Mouse (Mus musculus) neural tube, embryonic 15.5 days (tissue): ENCODE data around the gene Psmg4. TPM values are rescaled to one million over a fixed set of nuclear protein-coding genes. Genes with fewer than 3 reads are reported as not detected.
A peak's percentile ranks its signal among the peaks of the same experiment; 100 is the strongest.

ENCODE experiments used
- ATAC-seq: fragments of 200-750 bp; cut with Nextera tagmentation; 2 replicates; pipeline ENCODE4 v1.8.0; 2017; ENCODE audit warnings: mild to moderate bottlenecking, moderate TSS enrichment, moderate library complexity; ENCODE audit not compliant: low FRiP score
- H3K27ac ChIP-seq: fragments of 300-500 bp; sonication (generic); replicated peaks from 2 replicates; pipeline ENCODE4 v1.5.1; 2015; ENCODE audit warnings: mild to moderate bottlenecking, inconsistent platforms
- H3K27me3 ChIP-seq: fragments of 300-500 bp; sonication (generic); replicated peaks from 2 replicates; pipeline ENCODE4 v1.6.1; 2015; ENCODE audit warnings: inconsistent platforms
- H3K36me3 ChIP-seq: fragments of 300-500 bp; sonication (generic); 2 replicates; pipeline ENCODE4 v1.6.1; 2015; ENCODE audit warnings: inconsistent platforms
- H3K4me1 ChIP-seq: fragments of 300-500 bp; sonication (generic); 2 replicates; pipeline ENCODE4 v1.6.1; 2015; ENCODE audit warnings: inconsistent platforms
- H3K4me2 ChIP-seq: fragments of 300-500 bp; sonication (generic); 2 replicates; pipeline ENCODE4 v1.6.1; 2015; ENCODE audit warnings: inconsistent platforms, mild to moderate bottlenecking, moderate library complexity
- H3K4me3 ChIP-seq: fragments of 300-500 bp; sonication (generic); replicated peaks from 2 replicates; pipeline ENCODE4 v1.5.1; 2015; ENCODE audit warnings: mild to moderate bottlenecking, inconsistent platforms
- H3K9ac ChIP-seq: fragments of 300-500 bp; sonication (generic); replicated peaks from 2 replicates; pipeline ENCODE4 v1.6.1; 2015; ENCODE audit warnings: mild to moderate bottlenecking, inconsistent platforms
- H3K9me3 ChIP-seq: fragments of 300-500 bp; sonication (generic); replicated peaks from 2 replicates; pipeline ENCODE4 v1.6.1; 2016; ENCODE audit warnings: inconsistent platforms
- WGBS: fragments of 180-500 bp; shearing (Covaris S2); methylation state at CpG from one replicate; pipeline ENCODE4 v1.1.7; 2015; ENCODE audit warnings: mixed read lengths; 5-methylcytosine and 5-hydroxymethylcytosine counted together
- polyA plus RNA-seq: library from polyadenylated mRNA; unstranded; fragments of >200 nt; fragmentation: Nextera tagmentation; extraction: Ambion mirVana; gene quantifications from 2 replicates; pipeline ENCODE4 v1.2.1, GENCODE M21; 2015

The Psmg4 gene
- polyA plus RNA-seq, 1 experiment from 2014 or later = 86.8 TPM

DNA sequence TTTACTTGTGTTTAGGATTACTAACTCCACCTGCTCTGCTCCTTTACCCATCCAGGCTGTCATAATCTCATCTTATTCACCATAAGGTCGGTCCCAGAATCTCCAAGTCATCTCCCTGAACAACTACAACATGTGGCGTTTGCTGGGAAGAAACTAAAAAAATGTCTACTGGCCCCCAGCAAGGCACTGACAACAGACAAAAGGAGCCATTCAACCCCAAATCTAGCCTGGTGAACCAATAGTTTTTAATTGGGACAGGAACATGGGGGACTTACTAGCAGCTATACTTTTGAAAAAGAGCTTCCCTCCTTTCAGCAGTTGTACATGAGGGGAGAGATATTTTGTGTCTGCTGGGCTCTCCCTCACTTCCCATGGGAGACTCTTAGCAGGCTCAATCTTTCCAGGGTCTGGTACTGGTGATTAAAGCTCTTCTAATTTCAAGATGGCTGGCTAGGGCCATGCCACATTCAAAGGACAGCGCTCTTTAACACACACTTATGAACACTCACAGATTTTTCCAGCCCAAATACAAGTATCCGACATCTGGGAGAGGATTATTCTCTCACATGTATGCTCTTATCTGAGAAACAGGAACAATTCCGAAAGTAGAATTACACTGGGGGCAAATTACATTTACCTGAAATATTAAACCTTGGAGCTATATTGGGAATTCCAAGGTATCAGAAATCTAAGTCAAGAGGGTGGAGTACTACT, 13.1 kb upstream of the Psmg4 start:
- Histone ChIP-seq H3K9ac (peak overlapping the region; percentile 50), H3K4me3 (peak overlapping the region; percentile 44), H3K4me1 (peaks cover 44% of the 10 kb centered on the region), H3K9me3 (no peaks in the 10 kb centered on the region), H3K27me3 (no peaks in the 10 kb centered on the region), H3K27ac (peak overlapping the region; percentile 99), H3K36me3 (no peaks in the 10 kb centered on the region), H3K4me2 (peak overlapping the region; percentile 61)
- peak; percentile 37 for ATAC-seq
- 43% methylated on average over 5 of the region's 5 CpGs for WGBS

DNA sequence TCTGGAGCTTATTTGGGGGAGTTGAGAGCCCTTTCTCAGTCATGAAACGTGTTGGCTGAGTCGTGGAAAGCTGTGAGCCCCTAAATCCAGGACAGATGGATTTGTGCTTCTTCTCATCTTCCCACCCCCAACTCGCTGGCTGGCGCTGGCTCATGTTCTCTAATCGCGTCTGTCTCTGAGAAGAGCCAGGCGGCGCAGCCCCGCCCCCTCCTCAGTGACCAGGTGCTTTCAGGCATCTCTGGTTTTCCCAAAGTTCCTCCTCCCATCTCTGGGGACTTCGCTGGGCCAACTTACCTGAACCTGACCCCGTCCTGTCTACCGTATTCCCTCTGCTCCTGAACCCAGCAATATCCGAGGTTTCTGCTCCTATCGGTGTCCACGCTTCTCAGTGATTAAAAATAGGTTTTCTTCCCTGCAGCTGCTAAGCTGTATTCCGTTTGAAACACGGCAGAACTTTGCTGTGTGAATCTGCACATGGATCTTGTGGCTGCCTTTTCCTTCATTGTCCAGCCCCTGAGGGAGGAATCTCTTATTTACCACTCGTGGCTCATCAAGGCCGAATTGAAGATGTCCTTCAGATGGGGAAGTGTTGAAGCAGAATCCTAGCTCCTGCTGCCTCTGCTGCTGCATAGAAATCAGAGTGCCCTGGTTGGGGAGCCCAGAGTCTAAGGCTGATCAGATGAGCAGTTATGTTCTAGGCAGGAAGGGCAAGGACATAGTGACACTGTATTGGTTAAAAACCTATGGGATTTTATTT, 12.3 kb upstream of the Psmg4 start:
- Histone ChIP-seq H3K4me3 (peak overlapping the region; percentile 44), H3K9me3 (no peaks in the 10 kb centered on the region), H3K9ac (peak overlapping the region; percentile 50), H3K4me1 (peaks cover 46% of the 10 kb centered on the region), H3K4me2 (peak overlapping the region; percentile 61), H3K27me3 (no peaks in the 10 kb centered on the region), H3K27ac (peak overlapping the region; percentile 99), H3K36me3 (no peaks in the 10 kb centered on the region)
- 8% methylated on average over 19 of the region's 19 CpGs for WGBS
- peak; percentile 18; the same call in 1 of the 2 replicates for ATAC-seq

DNA sequence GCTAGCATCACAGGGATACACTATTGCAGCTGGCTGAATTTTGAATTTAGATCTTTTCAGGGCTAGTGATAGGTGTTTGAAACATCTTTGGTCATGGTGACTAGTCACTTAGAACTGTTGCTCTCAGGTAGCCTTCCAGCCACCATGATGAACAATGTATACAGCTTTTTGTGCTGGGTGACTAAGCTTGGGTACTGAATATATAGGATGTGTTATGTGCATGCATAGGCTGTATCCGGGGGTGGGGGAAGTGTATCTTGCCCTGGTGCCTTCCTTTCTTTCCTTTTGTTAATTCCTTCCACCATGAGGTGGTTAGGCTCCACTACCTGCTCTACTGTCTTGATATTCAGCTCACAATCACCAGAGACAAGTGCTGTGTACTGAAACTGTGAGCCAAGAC, 11.3 kb upstream of the Psmg4 start:
- peaks cover 46% of the 10 kb centered on the region for H3K4me1 ChIP-seq
- no peaks in the 10 kb centered on the region for H3K27me3 ChIP-seq
- H3K4me2 ChIP-seq = no peak overlapping the region
- ATAC-seq = no peak
- H3K4me3 ChIP-seq = no peak overlapping the region
- no peaks in the 10 kb centered on the region for H3K9me3 ChIP-seq
- H3K9ac ChIP-seq = no peak overlapping the region
- H3K36me3 ChIP-seq = no peaks in the 10 kb centered on the region
- WGBS = 100% methylated on average over 1 of the region's 1 CpGs
- 0 out of 2 replicates have a peak overlapping the region, but pooled peaks have one; percentile 99 for H3K27ac ChIP-seq

DNA sequence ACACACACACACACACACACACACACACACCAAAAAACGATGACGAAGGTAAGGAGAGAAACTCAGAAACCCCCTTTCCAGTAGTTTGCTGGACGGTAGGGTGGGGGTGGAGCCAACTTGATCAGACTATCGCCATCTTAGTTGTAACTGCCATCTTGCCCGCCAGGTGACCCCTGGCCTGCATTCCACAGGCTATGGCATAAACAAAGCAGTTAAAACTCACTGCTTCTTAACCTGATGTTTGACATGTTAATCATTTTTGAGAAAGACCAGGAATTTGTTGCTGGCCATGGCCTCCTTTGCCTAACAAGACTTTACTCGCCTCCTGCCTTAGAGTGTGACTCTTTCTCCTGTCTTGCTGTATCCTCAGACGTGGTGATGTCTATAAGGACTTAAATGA, 10.1 kb upstream of the Psmg4 start:
- Histone ChIP-seq H3K27ac (no peak overlapping the region), H3K9ac (no peak overlapping the region), H3K9me3 (no peaks in the 10 kb centered on the region), H3K27me3 (no peaks in the 10 kb centered on the region), H3K36me3 (no peaks in the 10 kb centered on the region), H3K4me1 (peaks cover 43% of the 10 kb centered on the region), H3K4me3 (no peak overlapping the region), H3K4me2 (no peak overlapping the region)
- WGBS = 67% methylated on average over 7 of the region's 7 CpGs
- ATAC-seq = no peak

DNA sequence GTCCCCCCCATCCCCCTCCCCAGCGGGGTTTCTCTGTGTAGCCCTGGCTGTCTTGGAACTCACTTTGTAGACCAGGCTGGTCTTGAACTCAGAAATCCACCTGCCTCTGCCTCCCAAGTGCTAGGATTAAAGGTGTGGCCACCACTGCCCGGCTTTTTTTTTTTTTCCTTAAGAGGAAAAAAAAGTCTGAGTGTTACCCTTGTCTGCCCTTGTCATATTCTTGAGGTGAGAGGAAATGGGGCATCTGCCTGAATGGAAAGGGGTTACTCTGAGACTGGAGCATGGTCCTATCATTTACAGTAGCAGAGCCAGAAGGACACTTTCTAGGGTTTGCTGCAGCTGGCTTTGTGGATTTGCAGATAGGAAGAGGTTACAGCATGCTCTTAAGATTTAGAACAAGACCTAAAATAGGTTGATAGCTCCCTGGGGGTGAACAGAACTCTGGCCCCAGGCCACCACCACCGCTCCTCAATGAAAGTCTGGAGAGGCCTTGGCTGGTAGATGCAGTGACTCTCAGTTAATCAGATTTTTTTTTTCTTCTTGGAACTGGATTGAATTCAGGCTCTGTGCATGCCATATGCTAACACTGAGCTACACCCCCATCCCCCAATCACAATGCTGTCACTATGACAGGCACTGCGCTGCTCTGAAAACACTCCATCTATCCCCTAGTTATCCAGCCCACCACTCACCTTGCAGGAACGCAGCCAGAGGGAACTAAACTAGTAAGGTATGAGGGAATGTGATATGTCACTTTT, 9.3 kb upstream of the Psmg4 start:
- H3K27me3 ChIP-seq = no peaks in the 10 kb centered on the region
- no peak overlapping the region for H3K4me3 ChIP-seq
- H3K4me1 ChIP-seq = peaks cover 35% of the 10 kb centered on the region
- 0 out of 2 replicates have a peak overlapping the region, but pooled peaks have one; percentile 47 for H3K4me2 ChIP-seq
- no peak for ATAC-seq
- peak overlapping the region; percentile 78 for H3K27ac ChIP-seq
- H3K9me3 ChIP-seq = no peaks in the 10 kb centered on the region
- no peaks in the 10 kb centered on the region for H3K36me3 ChIP-seq
- H3K9ac ChIP-seq = no peak overlapping the region
- 67% methylated on average over 4 of the region's 5 CpGs for WGBS

DNA sequence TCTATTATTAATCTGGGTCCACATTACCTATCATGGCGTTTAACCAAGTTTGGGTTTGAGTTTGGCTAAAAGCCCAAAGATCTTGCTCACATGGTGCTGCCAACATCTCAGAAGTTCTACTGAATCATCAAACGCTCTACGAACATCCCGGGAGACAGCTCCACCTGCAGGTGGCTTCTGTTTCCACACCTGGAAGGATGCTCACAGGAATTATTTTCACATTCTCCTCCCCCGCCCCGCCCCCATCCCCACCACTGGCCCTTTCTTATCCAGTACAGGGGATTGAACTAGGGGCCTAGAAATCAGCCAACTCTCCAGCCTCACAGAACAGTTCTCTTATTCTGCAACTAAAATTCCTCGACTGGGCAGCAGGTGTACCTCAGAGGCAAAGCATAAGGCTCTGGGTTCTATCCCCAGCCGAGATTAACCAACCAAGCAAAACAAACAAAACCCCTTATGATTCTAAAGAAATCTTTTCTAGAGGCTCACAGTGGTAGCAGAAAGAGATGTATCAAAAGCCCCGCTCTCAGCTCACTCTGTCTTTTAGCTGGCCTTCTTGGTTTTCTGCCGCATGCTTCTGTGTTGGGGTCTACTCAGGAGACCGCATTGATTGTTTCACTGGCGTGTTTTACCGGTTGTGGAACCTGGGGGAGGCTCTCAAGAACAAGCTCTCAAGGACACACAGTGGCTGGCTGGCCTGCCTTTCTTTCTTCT, 8.4 kb upstream of the Psmg4 start:
- peaks cover 32% of the 10 kb centered on the region for H3K4me1 ChIP-seq
- peak; percentile 33; the same call in 1 of the 2 replicates for ATAC-seq
- peak overlapping the region; percentile 47 for H3K4me2 ChIP-seq
- peak overlapping the region; percentile 78 for H3K27ac ChIP-seq
- no peaks in the 10 kb centered on the region for H3K9me3 ChIP-seq
- 42% methylated on average over 13 of the region's 13 CpGs for WGBS
- no peaks in the 10 kb centered on the region for H3K27me3 ChIP-seq
- H3K9ac ChIP-seq = peak overlapping the region; percentile 34
- H3K36me3 ChIP-seq = no peaks in the 10 kb centered on the region
- H3K4me3 ChIP-seq = peak overlapping the region; percentile 24

DNA sequence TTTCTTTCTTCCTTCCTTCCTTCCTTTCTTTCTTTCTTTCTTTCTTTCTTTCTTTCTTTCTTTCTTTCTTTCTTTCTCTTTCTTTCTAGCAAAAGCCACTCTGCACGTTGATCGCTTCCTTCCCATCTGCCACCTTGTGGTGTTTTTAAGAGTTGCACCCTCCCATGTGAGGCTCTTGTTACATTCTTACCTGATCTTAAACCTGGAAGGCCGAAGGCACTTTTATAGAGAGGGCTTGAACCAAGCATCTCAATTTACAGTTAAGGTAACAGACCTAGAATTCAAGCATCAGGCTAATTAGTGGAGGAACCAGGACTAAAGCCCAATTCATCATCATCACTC, 7.9 kb upstream of the Psmg4 start:
- ATAC-seq = no peak
- H3K4me1 ChIP-seq = peaks cover 27% of the 10 kb centered on the region
- peak overlapping the region; percentile 47 for H3K4me2 ChIP-seq
- H3K27me3 ChIP-seq = no peaks in the 10 kb centered on the region
- H3K4me3 ChIP-seq = peak overlapping the region; percentile 24
- H3K27ac ChIP-seq = peak overlapping the region; percentile 78
- no peaks in the 10 kb centered on the region for H3K36me3 ChIP-seq
- no peaks in the 10 kb centered on the region for H3K9me3 ChIP-seq
- H3K9ac ChIP-seq = peak overlapping the region; percentile 34; the same call in 1 of the 2 replicates
- WGBS = 33% methylated on average over 3 of the region's 3 CpGs

DNA sequence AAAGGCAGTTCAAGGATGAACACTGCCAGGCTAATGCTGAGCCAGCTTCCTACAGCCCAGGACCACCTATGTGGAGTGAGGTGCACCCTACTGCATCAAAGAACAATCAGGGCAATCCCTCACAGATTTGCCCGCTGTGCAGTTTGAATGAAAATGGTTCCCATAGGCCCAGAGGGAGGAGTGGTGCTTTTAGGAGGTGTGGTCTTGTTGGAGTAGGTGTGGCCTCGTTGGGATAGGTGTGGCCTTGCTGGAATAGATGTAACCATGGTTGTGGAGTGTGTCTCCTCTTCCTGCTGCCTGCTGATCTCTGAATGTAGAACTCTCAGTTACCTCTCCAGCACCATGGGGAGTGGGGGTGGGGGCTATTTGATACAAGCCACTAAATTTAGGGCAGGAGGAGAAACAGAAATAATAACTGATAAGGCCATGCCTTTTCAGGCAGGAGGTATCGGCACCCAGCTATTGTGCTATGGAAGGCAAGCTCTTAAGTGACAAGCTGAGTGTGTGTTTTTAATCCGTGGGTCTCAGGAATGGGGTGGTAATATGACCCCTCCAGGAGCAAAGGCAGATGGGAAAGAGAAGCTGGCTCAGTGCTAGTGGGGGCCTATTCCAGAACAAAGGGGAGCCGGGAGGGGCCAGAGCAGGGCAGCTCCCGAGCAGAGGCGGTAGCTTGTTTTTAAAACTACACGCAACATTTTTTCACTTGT, 6.5 kb upstream of the Psmg4 start:
- 57% methylated on average over 8 of the region's 8 CpGs for WGBS
- Histone ChIP-seq H3K36me3 (no peaks in the 10 kb centered on the region), H3K27me3 (no peaks in the 10 kb centered on the region), H3K4me2 (peak overlapping the region; percentile 11; the same call in 1 of the 2 replicates), H3K27ac (peak overlapping the region; percentile 66), H3K9me3 (no peaks in the 10 kb centered on the region), H3K4me3 (no peak overlapping the region), H3K9ac (no peak overlapping the region; the same call in 1 of the 2 replicates), H3K4me1 (peaks cover 18% of the 10 kb centered on the region)
- ATAC-seq = peak; percentile 48; the same call in 1 of the 2 replicates

DNA sequence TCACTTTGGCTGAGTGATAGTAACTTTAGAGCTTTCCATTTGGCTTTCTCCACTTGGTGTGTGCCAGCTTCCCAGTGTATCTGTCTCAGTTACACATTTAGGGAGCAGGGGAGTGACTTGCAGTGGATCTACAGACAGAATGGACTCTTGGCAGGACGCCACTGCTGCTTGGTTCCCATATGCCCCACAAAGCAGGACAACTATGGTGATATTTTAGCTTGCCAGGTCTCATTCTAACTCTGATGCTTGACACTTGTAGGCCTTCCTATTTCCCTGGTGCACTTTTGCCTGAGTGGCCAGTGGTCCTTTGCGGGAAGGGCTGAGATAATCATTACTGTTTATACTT, 6.0 kb upstream of the Psmg4 start:
- no peaks in the 10 kb centered on the region for H3K9me3 ChIP-seq
- peak overlapping the region; percentile 66 for H3K27ac ChIP-seq
- H3K4me3 ChIP-seq = no peak overlapping the region
- no peak for ATAC-seq
- H3K4me1 ChIP-seq = peaks cover 21% of the 10 kb centered on the region
- 52% methylated on average over 2 of the region's 2 CpGs for WGBS
- peak overlapping the region; percentile 11; the same call in 1 of the 2 replicates for H3K4me2 ChIP-seq
- H3K9ac ChIP-seq = no peak overlapping the region; the same call in 1 of the 2 replicates
- H3K36me3 ChIP-seq = no peaks in the 10 kb centered on the region
- H3K27me3 ChIP-seq = no peaks in the 10 kb centered on the region

DNA sequence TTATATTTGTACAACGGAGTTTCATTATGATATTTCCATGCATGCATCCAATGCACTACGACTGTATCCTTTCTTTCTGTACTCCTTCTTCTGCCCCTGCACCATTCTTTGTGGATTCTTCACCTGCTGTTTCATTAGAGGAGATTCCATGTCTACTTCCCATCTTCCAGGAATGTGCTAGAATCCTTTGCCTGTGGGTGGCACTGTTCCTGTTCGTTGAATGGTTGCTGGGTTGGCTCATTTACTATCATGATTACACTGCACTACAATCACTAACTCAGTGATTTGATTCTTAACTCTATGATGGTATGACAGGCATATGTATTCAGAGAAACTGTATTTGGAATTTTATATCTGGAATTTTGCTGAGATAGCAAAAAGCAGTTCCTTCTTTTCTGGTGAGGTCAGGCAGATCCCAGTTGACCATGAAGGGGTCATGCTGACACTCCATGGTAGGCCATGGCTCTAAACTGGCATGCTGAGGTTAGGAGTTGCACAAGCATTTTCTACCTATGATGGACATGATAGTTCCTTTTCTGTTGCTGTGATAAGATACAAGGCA, 5.1 kb upstream of the Psmg4 start:
- no peak for ATAC-seq
- Histone ChIP-seq H3K27me3 (no peaks in the 10 kb centered on the region), H3K36me3 (no peaks in the 10 kb centered on the region), H3K4me3 (no peak overlapping the region), H3K4me2 (no peak overlapping the region), H3K4me1 (peaks cover 29% of the 10 kb centered on the region), H3K9me3 (no peaks in the 10 kb centered on the region), H3K27ac (no peak overlapping the region; the same call in 1 of the 2 replicates), H3K9ac (no peak overlapping the region)
- 88% methylated on average over 3 of the region's 3 CpGs for WGBS
